Mouse (Mus musculus) left cerebral cortex, adult 2 months (tissue): ENCODE data around the gene Myct1. TPM values are rescaled to one million over a fixed set of nuclear protein-coding genes. Genes with fewer than 3 reads are reported as not detected.

ENCODE experiments used
- DNase-seq, 2 experiments: peaks; one replicate each; pipeline ENCODE4 v3.0.0; 2021 to 2022; ENCODE audit warnings: low spot score in 2 of 2, mixed read lengths in 1 of 2; ENCODE audit errors: extremely low spot score in 1 of 2
- H3K27ac ChIP-seq: fragments of 200-600 bp; 2 replicates; pipeline ENCODE4 v1.8.1; 2022
- H3K4me3 ChIP-seq: fragments of 200-600 bp; 2 replicates; pipeline ENCODE4 v1.8.1; 2022
- CTCF ChIP-seq: fragments of 200-600 bp; IDR thresholded peaks from 2 replicates; pipeline ENCODE4 v1.8.1; 2022; ENCODE audit warnings: antibody characterized with exemption, mild to moderate bottlenecking, moderate library complexity
- intact Hi-C: fragments of 180-260 bp; cut with DNase I; formaldehyde crosslinking; loops from one replicate; pipeline ENCODE4 v1.15.1; 2025
- total RNA-seq, 2 experiments: library from RNA; stranded (reverse); gene quantifications; 2 replicates each; pipeline ENCODE4 v1.2.3; 2021

Gene Myct1
- total RNA-seq, 2 experiments from 2014 or later: 0.12 to 0.38 TPM

- no peak overlapping the region for H3K27ac ChIP-seq
- DNase-seq: no peak
- no peak for TF ChIP-seq CTCF
- H3K4me3 ChIP-seq: no peak overlapping the region
- intact Hi-C loops: no loop called here
Measured at GRCm38 (mm10) chr10:5570059-5570458, 23.5 kb upstream of the Myct1 start.

GRCm38 (mm10) chr10:5571332-5571731 is 22.2 kb upstream of the Myct1 start:
- no peak for TF ChIP-seq CTCF
- DNase-seq: no peak
- Histone ChIP-seq H3K27ac (no peak overlapping the region), H3K4me3 (no peak overlapping the region)
- intact Hi-C loops: no loop called here

- no peak for DNase-seq
- no peak overlapping the region for H3K4me3 ChIP-seq
- no peak overlapping the region for H3K27ac ChIP-seq
- intact Hi-C loops: no loop called here
- peak; percentile 16 for TF ChIP-seq CTCF
Measured at GRCm38 (mm10) chr10:5573328-5573727, 20.2 kb upstream of the Myct1 start.

GRCm38 (mm10) chr10:5591061-5591460 is 2.5 kb upstream of the Myct1 start:
- Histone ChIP-seq H3K4me3 (no peak overlapping the region), H3K27ac (no peak overlapping the region)
- TF ChIP-seq CTCF: no peak
- no peak for DNase-seq
- intact Hi-C loops: no loop called here

GRCm38 (mm10) chr10:5591996-5592395 is 1.6 kb upstream of the Myct1 start:
- no peak for TF ChIP-seq CTCF
- Histone ChIP-seq H3K4me3 (no peak overlapping the region), H3K27ac (no peak overlapping the region)
- intact Hi-C loops: no loop called here
- DNase-seq: no peak

GRCm38 (mm10) chr10:5594457-5594856 is 882 bp downstream of the Myct1 start:
- intact Hi-C loops: no loop called here
- Histone ChIP-seq H3K27ac (no peak overlapping the region), H3K4me3 (no peak overlapping the region)
- no peak for DNase-seq
- TF ChIP-seq CTCF: no peak

- no peak overlapping the region for H3K4me3 ChIP-seq
- TF ChIP-seq CTCF: no peak
- no peak for DNase-seq
- intact Hi-C loops: no loop called here
- H3K27ac ChIP-seq: no peak overlapping the region
Measured at GRCm38 (mm10) chr10:5596559-5596958, 3.0 kb downstream of the Myct1 start.

- intact Hi-C loops: loop anchor here (1.0 kb wide), 1 partner anchor 190 kb away; no protein-coding TSS in a partner anchor
- Histone ChIP-seq H3K27ac (no peak overlapping the region), H3K4me3 (no peak overlapping the region)
- TF ChIP-seq CTCF: peak; percentile 78
- DNase-seq: peak; percentile 69 to 70
Measured at GRCm38 (mm10) chr10:5600123-5600522, 6.5 kb downstream of the Myct1 start.

GRCm38 (mm10) chr10:5603512-5603911 is 9.9 kb downstream of the Myct1 start:
- no peak for DNase-seq
- intact Hi-C loops: no loop called here
- Histone ChIP-seq H3K27ac (no peak overlapping the region), H3K4me3 (no peak overlapping the region)
- TF ChIP-seq CTCF: no peak

- no peak overlapping the region for H3K27ac ChIP-seq
- no peak overlapping the region for H3K4me3 ChIP-seq
- DNase-seq: no peak
- intact Hi-C loops: no loop called here
- no peak for TF ChIP-seq CTCF
Measured at GRCm38 (mm10) chr10:5604371-5604770, 10.8 kb downstream of the Myct1 start.

- no peak overlapping the region for H3K27ac ChIP-seq
- H3K4me3 ChIP-seq: no peak overlapping the region
- intact Hi-C loops: no loop called here
- no peak for DNase-seq
- TF ChIP-seq CTCF: no peak
Measured at GRCm38 (mm10) chr10:5608874-5609273, 15.3 kb downstream of the Myct1 start.

- no peak overlapping the region for H3K27ac ChIP-seq
- intact Hi-C loops: no loop called here
- DNase-seq: no peak
Measured at GRCm38 (mm10) chr10:5615186-5616040, 21.8 kb downstream of the Myct1 start.

GRCm38 (mm10) chr10:5626268-5626667 is 32.7 kb downstream of the Myct1 start:
- no peak overlapping the region for H3K4me3 ChIP-seq
- intact Hi-C loops: no loop called here
- DNase-seq: no peak
- H3K27ac ChIP-seq: no peak overlapping the region
- TF ChIP-seq CTCF: no peak

More at GRCm38 (mm10) chr10:5615186-5616040, 21.8 kb downstream of the Myct1 start:
- no peak for TF ChIP-seq CTCF
- H3K4me3 ChIP-seq: no peak overlapping the region
